Mouse (Mus musculus): Measurements from ENCODE around the gene Mpv17.

The Mpv17 gene

DNA sequence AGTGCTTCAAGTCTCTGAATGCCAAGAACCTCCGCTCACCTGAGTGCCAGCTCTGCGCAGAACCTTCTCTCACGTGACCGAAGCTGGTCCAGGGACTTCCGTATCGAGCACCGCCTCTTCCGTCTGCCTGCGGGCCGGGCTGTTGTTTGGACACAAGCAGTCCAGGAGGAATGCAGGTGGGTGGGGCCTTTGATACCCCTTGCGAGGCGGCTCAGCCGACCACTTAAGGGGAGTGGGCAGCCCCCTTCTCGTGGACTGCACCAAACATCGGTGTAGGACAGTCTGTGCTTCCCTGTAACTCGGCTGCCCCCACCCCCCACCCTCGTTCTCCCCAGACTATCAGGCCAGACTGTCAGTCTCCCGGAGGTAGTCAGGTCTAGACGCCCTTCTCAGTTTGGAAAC lies at the start of gene Mpv17:
Mpv17 (minus strand) TSS at position 100 of the 402 bp plus-strand sequence.
- DNase-seq (ENCODE audit: low read depth, low spot score), result peak; percentile 92

DNA sequence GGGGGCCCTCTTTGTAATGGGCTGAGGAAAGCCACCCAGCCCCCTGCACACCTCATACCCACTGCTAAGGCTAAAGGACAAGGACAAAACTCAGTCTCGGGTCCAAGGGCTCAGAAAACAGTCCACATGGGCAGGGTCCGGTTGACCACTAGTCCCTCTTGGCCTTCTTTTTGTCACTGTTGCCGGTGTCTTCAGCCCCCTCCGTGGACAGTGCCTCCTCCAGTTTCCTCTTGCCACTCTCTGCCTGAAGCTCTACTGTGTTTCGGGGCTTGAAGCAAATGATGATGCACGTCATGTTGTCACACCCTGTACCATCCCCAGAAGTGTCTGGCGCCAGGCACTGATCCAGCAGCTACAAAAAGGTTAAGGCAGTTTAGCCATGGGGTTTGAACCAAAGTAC lies 48.9 kb upstream of the Mpv17 start:
- no peak for DNase-seq (ENCODE audit: low read depth, low spot score)

DNA sequence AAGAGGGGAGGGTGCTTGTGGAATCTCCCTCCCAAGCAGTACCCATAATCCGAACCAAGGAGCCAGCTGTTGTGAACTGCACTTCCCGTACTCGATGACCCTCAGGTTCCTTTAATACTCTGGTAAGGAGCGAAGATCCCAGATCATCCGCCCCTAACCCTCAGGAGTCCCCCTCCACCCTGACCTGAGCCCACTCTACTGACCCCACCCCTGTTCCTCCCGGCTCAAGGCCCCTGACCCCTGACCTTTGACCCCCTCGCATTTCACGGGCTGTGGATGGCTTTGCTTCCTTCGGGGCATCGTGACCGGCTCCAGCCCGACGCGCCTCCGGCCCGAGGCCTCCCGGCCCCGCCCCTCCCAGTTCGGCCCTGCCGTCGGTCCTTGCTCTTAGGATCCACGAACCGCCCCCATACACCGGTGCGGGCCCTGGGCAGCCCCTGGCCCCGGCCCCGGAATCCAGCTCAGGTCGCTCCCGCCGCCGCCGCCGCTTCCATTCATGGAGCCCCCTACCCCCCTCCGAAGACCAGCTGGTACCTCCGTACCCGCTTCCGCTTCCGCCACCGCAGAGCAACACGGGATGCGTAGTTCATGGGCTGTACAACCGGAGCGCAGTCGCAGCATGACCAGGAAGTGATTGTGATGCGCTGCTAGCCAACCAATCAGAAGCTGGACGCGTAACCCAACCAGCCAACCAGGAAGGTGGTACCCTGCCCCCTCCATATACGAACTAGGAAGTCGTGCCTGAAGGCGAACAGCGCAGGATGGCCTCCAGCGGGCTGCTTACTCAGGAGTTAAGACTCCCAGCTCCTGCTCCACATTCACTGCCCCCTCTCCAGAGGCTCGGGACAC lies 47.9 kb upstream of the Mpv17 start, which contains the start of gene Zfp513:
Zfp513 (minus strand) TSS at position 562 of the 849 bp plus-strand sequence.
- DNase-seq (ENCODE audit: low read depth, low spot score), result peak; percentile 99

DNA sequence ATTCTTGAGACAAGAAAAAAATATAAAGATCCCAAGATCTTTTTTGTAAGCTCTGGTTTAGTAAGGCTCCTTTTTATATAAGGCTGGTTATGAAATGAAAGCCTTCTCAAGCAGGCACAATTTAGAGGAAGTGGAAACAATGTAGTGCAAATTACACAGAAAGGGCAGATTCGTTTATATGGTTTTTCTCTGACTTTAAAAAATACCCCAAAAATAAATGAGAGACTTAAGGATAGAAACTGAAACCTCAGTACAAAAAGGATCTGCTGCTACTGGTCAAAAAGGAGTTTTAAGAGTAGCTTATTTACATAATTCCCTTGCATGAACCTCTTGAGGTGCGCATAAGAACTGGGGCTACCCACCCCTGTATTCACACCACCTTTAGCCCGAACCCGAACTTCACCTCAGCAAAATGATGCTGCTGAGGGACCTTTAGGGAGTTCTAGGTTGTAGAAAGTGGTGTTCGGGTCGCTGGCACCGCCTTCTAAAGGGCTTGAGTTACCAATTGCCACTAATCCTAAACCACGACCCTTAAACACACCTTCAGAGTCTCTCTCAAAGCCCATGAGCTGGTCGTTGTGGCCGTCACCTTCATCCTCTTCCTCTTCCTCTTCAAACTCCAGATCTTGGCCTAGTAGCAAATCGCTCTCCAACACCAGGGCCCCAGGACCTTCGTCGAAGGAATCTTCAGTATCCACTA lies 47.1 kb upstream of the Mpv17 start:
- no peak for DNase-seq (ENCODE audit: low read depth, low spot score)

DNA sequence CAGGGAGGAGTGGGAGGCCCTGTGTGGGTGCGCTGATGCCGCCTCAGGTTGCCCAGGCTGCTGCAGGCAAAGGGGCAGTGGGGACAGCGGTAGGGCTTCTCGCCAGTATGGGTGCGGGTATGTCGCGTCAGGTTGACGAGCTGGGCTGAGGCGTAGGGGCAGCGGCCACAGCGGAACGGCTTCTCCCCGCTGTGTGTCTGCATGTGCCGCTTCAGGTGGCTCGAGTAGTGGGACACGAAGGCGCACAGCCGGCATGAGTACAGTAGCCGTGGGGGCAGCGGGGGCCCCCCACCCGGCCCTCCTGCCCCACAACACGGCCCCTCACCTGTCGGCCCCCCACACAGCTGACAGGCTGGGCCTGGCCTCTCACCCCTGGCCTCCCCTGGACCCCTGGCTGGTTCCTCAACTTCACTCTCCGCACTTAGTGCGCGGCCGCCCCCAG lies 46.3 kb upstream of the Mpv17 start:
- no peak for DNase-seq (ENCODE audit: low read depth, low spot score)

DNA sequence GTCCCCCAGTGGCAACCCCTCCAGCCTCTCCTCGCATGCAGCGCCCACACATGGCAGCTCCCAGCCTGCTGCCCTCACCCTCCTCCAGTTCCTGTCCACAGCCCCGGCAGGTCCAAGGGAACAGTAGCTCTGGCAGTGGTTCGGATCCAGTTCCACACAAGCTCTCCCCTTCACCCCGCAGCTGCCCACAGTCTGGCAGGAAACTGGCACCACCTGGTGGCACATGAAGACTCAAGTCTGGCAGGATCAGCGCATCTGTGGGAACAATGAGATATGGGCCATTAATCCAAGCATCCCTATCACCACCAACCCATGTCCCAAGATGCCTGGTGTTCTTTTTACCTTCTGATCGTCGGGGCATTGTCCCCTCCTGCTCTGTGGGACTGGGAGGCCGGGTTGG lies 45.8 kb upstream of the Mpv17 start:
- DNase-seq (ENCODE audit: low read depth, low spot score), result no peak

DNA sequence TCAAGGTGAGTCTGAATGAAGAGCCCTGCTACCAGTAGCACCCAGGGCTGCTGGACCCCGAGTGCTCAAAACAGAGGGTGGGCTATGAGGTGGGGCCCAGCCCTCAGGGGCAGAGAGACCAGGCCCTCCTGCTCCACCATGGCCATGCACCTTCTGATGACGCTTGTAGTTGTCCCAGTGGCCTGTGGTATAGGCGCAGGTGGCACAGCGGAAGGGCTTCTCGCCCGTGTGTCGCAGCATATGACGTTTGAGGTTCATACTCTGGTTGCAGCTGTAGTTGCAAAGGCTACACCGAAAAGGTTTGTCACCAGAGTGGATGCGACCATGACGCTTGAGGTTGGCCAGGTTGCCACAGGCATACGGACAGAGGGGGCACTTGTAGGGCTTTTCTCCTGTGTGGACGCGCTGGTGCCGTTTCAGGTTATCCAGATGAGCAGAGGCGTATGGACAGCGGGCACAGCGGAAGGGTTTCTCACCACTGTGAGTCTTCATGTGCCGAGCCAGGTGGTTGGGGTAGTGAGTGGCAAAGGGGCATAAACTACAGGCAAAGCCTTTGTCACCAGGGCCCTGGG lies 45.4 kb upstream of the Mpv17 start:
- DNase-seq (ENCODE audit: low read depth, low spot score), result no peak

DNA sequence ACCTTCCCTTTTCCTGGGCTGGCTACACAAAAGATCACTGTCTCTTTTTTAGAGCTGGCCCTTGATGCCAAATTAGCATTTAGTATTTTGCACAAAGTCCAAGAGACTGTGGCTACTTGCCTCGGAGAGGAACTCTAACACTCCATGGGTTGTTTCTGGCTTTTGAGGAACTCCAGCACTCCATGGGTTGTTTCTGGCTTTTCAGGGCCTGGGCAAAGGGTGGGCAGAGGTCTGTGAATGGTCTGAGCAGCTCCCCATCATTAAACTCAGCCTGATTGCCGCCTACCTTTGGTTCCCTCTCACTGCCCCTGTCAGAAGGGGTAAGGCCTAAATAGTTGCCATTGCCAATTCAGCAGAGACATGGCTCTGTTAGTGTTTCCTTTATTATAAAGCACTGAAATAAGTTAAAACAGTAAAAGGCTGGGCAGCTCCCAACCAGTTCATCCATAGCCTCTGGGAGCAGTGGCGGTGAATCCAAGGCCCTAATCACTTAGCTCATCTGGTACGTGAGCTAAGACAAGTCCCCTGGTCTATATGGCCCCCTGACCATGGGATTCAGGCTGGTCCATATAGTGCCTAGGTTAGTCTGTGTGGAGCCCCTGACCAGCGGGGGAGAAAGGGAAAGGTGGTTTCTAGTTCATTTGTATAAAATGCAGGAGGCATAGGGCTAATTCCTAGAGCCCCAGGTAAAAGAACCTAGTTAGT lies 44.7 kb upstream of the Mpv17 start:
- no peak for DNase-seq (ENCODE audit: low read depth, low spot score)

DNA sequence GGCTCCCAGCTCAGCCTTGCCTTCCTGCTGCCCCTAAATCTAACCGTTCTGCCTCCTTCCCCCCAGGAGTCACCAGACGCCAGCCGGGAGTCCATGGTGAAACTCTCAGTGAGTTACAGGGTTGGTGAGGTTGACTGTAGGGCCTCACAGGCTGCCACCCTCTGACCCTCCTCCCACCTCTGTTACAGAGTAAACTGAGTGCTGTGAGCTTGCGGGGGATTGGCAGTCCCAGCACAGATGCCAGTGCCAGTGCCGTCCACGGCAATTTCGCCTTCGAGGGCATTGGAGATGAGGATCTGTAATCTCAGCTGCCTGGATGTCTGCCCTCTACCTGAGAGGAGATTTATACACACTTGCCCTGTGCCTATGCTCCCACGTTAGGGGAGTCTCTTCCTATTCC lies 44.1 kb upstream of the Mpv17 start:
- no peak for DNase-seq (ENCODE audit: low read depth, low spot score)

DNA sequence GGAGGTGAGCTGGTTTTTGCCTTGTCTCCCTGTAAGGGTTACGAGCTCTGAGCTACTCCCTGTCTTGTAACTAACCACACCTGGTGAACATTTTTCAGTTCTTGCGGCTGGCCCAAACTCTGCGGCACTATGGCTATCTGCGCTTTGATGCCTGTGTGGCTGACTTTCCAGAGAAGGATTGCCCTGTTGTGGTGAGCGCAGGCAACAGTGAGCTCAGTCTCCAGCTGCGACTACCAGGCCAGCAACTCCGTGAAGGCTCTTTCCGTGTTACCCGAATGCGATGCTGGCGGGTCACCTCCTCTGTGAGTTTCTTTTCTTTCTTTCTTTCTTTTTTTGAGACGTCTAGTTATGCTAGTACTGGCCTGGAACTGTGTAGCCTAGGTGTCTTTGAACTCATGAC lies 43.0 kb upstream of the Mpv17 start:
- no peak for DNase-seq (ENCODE audit: low read depth, low spot score)

DNA sequence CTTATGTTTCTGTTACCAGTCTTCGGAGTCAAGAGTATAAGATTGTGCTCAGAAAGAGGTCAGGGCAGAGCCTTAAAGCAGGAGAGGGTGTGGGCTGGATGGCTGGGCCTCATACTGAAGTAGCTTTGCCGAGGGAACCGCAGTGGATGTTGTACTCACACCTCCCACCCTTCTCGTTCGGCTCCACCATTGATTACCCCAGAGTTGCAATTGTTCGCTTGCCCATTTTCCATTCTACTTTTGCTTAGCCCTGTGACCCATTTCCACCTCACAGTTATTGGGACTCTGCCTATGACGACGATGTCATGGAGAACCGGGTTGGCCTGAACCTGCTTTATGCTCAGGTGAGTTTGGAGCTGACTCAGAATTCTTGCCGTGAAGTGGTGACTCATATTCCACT lies 42.2 kb upstream of the Mpv17 start:
- DNase-seq (ENCODE audit: low read depth, low spot score), result no peak

DNA sequence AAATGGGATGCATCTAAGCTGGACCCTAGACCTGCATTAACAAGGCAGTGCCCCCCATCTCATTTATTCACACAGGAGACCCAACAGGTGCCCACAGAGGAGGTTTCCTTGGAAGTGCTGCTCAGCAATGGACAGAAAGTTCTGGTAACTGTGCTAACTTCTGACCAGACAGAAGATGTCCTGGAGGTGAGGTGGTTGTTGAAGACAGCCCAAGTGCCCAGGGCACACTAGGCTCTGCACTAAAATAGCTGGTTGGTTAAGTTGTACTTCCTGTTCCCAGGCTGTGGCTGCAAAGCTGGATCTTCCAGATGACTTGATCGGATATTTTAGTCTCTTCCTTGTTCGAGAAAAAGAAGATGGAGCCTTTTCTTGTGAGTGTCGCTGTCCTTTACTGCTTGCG lies 41.6 kb upstream of the Mpv17 start:
- no peak for DNase-seq (ENCODE audit: low read depth, low spot score)

DNA sequence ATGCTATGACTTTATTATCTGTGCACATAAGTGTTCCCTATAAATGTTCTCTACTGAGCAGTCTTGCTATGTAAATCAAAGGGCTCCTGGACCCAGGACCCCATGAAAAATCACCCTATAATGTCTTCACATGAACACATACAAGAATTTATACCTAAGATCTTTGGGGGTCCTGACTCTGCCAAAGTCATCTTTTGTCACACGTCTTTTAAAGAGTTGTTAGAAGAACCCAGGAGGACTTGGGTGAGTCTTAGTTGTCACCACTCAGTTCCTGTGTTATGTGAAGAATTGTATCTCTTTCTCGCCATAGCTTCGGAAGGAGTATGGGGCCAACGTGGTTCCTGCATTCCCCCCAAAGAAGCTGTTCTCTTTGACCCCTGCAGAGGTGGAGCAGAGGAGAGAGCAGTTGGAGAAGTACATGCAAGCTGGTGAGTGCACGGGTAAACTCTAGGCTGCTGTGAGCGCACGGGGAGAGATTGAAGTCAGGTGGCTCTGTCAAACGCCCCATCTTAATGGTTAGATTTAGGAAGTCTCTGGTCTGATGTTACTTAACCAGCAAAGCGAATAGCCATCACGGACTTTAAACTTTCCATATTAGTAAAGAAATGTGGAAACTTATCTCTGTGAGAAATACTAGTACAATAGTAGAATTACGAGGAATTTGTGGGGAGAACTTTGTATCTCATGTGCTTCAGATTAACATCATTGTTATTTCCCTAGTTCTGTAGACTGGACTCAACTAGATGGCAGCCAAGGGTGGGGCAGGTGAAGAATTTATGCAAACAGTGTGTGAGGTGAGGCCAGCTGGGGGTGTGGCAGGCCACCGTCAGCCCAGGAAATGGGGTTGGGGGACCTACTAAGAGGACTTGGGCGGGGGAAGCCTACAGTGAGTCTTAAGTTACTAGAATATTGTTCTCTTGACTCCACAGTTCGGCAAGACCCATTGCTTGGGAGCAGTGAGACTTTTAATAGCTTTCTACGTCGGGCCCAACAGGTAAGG lies 40.7 kb upstream of the Mpv17 start:
- DNase-seq (ENCODE audit: low read depth, low spot score), result peak; percentile 76

DNA sequence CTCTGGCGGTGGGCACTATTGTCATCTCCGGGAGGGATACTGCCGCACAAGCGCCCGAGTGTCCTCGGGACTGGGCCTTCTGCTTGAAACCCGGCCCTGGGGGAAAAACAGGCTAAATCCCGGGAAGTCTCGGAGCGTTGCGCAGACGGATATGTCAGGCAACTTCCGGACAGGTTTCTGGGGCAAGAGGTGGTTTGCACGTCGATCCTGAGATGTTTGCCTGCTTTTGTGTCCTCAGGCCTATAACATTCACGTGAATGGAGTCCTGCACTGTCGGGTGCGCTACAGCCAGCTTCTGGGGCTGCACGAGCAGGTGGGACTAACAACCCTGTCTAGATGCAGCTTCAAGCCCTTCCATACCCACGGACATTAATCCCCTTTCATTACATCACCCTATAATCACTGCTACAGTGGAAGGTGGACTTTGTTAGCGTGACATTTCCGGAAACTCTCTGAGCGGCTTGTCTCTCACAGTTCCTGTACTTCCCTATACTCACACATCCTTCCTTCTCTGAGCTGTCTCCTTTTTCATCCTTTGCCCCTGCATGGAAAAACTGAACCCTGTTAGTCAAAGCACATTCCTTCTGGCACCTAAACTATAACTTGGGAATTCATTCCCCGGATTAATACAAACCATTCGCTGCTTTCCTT lies 39.7 kb upstream of the Mpv17 start:
- DNase-seq (ENCODE audit: low read depth, low spot score), result no peak

DNA sequence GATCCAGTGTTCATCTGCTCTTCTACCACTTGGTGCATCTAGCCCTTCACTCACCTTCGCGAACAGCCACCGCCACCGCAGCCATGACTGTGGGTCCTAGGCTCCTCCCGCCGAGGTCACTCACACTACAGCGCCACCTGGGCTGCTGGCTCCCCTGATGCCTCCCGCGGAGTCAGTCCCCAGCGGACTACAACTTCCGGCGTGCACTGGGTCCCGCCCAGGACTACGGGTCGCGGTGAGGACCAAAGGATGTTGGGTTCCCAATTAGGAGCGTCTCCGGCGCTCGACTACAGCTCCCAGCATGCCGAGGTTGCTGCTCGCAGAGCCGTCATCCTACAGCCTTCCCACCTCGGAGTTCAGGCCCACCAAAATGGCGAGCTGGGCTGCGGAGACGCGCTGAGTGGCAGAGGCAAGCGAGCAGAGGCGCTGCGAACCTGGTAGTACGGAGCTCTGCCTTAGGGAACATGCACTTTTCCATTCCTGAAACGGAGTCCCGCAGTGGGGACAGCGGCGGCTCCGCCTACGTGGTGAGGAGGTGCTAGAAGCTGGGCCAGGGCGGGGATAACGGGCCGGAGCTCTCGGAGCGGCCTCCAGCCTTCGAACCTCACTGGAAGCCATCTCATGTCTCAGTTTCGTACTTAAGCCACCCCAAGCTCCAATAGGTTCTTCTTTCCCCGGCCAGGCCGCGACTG lies 39.0 kb upstream of the Mpv17 start, which contains the start of the genes Snx17 and Eif2b4:
Snx17 (plus strand) TSS at position 289 of the 692 bp plus-strand sequence.
Eif2b4 (minus strand) TSS at position 492 of the 692 bp plus-strand sequence.
- peak; percentile 99 for DNase-seq (ENCODE audit: low read depth, low spot score)

DNA sequence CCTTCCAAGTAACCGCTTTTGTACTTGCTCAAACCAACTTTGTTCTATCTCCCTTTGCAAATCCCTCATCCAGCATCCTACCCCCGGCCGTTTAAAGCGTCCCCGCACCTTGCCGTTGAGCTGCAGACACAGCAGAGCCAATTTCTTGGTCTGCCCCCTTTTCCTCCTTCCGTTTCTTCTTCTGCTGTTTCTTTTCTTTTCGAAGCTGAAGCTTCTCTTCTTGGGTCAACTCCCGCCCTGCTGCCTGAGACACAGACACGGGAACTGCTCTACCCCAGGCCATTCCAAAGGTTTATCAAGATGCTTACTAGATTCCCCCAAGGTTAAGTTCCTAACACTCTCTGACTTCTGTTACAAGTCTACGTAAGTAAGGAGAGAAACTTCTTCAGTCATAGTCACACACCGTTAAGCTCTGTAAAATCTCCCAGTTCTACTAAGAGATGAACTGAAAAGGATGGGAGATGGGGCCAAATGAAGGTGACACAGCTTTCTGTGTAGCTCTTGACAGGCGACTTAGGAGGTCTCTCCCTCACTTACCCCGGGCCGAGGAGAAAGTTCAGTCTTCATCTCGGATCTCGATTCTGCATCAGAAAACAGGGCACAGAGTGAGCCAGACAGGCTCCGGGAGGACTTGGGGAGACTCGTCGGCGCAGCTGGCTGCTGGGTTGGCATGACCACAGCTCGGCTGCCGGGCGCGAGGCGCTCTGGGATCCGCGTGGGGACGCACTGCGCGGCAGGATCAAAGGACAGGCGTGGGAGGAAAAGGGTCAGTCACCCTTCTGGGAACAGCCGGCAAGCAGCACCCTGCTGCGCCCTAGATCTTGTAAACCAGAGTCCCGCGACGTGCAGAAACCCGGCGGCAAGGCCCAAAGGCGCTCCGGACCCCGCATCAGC lies 38.2 kb upstream of the Mpv17 start:
- DNase-seq (ENCODE audit: low read depth, low spot score), result no peak

DNA sequence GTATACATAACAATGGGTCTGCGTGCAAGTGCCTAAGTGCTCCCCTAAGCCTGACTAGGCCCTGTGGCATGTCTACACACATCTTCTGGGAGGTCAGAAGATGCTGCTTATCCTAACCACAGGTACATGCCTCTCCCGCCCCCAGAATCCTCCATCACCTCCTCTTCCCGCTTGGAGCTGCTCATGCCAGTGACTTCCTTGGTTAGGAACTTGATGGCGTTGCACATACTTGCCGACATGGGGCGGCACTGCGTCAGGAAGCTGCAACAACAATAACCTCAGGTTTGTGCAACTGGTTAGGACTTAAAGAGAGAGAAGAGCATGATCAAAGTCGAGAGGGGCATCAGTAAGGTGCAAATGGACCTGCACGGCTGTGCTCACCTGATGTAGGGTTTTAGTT lies 36.1 kb upstream of the Mpv17 start:
- DNase-seq (ENCODE audit: low read depth, low spot score), result peak; percentile 55

DNA sequence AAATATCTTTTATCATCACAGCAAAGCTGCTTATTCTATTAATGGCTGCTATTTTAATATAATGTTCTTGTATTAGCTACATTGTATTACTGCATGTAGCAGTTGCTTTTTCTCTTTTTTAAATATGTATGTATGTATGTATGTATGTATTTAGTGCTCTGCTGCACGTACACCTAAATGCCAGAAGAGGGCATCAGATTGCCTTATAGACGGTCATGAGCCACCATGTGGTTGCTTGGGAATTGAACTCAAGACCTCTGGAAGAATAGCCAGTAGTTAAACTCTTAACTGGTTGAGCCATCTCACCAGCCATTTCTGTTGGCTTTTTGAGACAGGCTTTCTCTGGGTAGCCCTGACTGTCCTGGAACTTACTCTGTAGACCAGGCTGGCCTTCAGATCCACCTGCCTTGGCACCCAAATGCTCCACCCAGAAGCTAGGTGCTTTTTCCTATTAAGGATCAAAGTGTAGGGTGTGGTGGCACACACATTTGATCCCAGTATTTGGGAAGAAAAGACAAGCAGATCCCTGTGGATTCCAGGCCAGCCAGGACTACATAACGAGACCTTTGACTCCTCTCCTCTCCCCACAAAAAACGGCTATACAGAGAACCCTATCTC lies 34.3 kb upstream of the Mpv17 start:
- peak; percentile 76 for DNase-seq (ENCODE audit: low read depth, low spot score)
